Mouse (Mus musculus): Measurements from ENCODE around the gene Angel1.

The Angel1 gene

GRCm38 (mm10) chr12:86726120-86726640 is at the start of gene Angel1:
TSS of gene Angel1 (minus strand) at chr12:86726460.
- DNase-seq (ENCODE audit: low read depth), result peak; percentile 98

GRCm38 (mm10) chr12:86775561-86776280 is 49.5 kb upstream of the Angel1 start:
- DNase-seq (ENCODE audit: low read depth), result peak; percentile 86

GRCm38 (mm10) chr12:86772551-86772950 is 46.3 kb upstream of the Angel1 start:
- no peak for DNase-seq (ENCODE audit: low read depth)

GRCm38 (mm10) chr12:86771823-86772427 is 45.7 kb upstream of the Angel1 start:
- peak; percentile 99 for DNase-seq (ENCODE audit: low read depth)

GRCm38 (mm10) chr12:86770927-86771326 is 44.7 kb upstream of the Angel1 start:
- DNase-seq (ENCODE audit: low read depth), result no peak

GRCm38 (mm10) chr12:86770261-86770670 is 44.0 kb upstream of the Angel1 start:
- peak; percentile 88 for DNase-seq (ENCODE audit: low read depth)

GRCm38 (mm10) chr12:86769819-86770218 is 43.6 kb upstream of the Angel1 start:
- no peak for DNase-seq (ENCODE audit: low read depth)

GRCm38 (mm10) chr12:86768986-86769580 is 42.8 kb upstream of the Angel1 start:
- peak; percentile 89 for DNase-seq (ENCODE audit: low read depth)

GRCm38 (mm10) chr12:86767868-86768631 is 41.8 kb upstream of the Angel1 start:
- peak; percentile 88 for DNase-seq (ENCODE audit: low read depth)

GRCm38 (mm10) chr12:86766467-86766866 is 40.2 kb upstream of the Angel1 start:
- no peak for DNase-seq (ENCODE audit: low read depth)

GRCm38 (mm10) chr12:86764060-86764459 is 37.8 kb upstream of the Angel1 start:
- DNase-seq (ENCODE audit: low read depth), result peak; percentile 50

- DNase-seq (ENCODE audit: low read depth), result no peak
These were observed 34.8 kb upstream of the Angel1 start for GRCm38 (mm10) chr12:86761036-86761435.

GRCm38 (mm10) chr12:86734319-86734810 is 8.1 kb upstream of the Angel1 start, which contains the start of gene Lrrc74a:
TSS of gene Lrrc74a (plus strand) at chr12:86734369.
- DNase-seq (ENCODE audit: low read depth), result no peak

- peak; percentile 48 for DNase-seq (ENCODE audit: low read depth)
These were observed 554 bp downstream of the Angel1 start for GRCm38 (mm10) chr12:86725706-86726105.

GRCm38 (mm10) chr12:86724300-86724699 is 2.0 kb downstream of the Angel1 start:
- no peak for DNase-seq (ENCODE audit: low read depth)

GRCm38 (mm10) chr12:86721453-86721852 is 4.8 kb downstream of the Angel1 start:
- peak; percentile 46 for DNase-seq (ENCODE audit: low read depth)

GRCm38 (mm10) chr12:86719961-86720639 is 6.2 kb downstream of the Angel1 start:
- no peak for DNase-seq (ENCODE audit: low read depth)

GRCm38 (mm10) chr12:86716962-86717361 is 9.3 kb downstream of the Angel1 start:
- DNase-seq (ENCODE audit: low read depth), result no peak

- peak; percentile 74 for DNase-seq (ENCODE audit: low read depth)
These were observed 10.9 kb downstream of the Angel1 start for GRCm38 (mm10) chr12:86715401-86715800.

- DNase-seq (ENCODE audit: low read depth), result peak; percentile 24
These were observed 12.2 kb downstream of the Angel1 start for GRCm38 (mm10) chr12:86714026-86714425.

GRCm38 (mm10) chr12:86705843-86706242 is 20.4 kb downstream of the Angel1 start:
- no peak for DNase-seq (ENCODE audit: low read depth)
